Mouse (Mus musculus) spleen, postnatal 36 days (tissue): ENCODE results near the gene Gpc6.

Experiments used
- DNase-seq, 2 experiments: peaks; one replicate each; pipeline ENCODE4 v3.0.0; 2022; ENCODE audit warnings: low spot score in 2 of 2, mixed read lengths in 1 of 2

Gene Gpc6

GRCm38 (mm10) chr14:117796661-117797060 lies 871.5 kb downstream of the Gpc6 start:
- DNase-seq: no peak

GRCm38 (mm10) chr14:117800399-117800798 lies 875.3 kb downstream of the Gpc6 start:
- DNase-seq: no peak

GRCm38 (mm10) chr14:117807846-117808245 lies 882.7 kb downstream of the Gpc6 start:
- DNase-seq: no peak

GRCm38 (mm10) chr14:117808326-117808725 lies 883.2 kb downstream of the Gpc6 start:
- no peak for DNase-seq

GRCm38 (mm10) chr14:117810321-117811270 lies 885.5 kb downstream of the Gpc6 start:
- no peak for DNase-seq

GRCm38 (mm10) chr14:117813473-117813872 lies 888.4 kb downstream of the Gpc6 start:
- DNase-seq: no peak

GRCm38 (mm10) chr14:117816008-117816407 lies 890.9 kb downstream of the Gpc6 start:
- no peak for DNase-seq

- no peak for DNase-seq
These were observed 891.6 kb downstream of the Gpc6 start for GRCm38 (mm10) chr14:117816706-117817105.

- DNase-seq: no peak
These were observed 892.1 kb downstream of the Gpc6 start for GRCm38 (mm10) chr14:117817196-117817595.

GRCm38 (mm10) chr14:117824491-117824890 lies 899.4 kb downstream of the Gpc6 start:
- no peak for DNase-seq

- DNase-seq: no peak
These were observed 901.4 kb downstream of the Gpc6 start for GRCm38 (mm10) chr14:117826294-117827046.

GRCm38 (mm10) chr14:117831267-117831666 lies 906.2 kb downstream of the Gpc6 start:
- DNase-seq: no peak

- no peak for DNase-seq
These were observed 906.6 kb downstream of the Gpc6 start for GRCm38 (mm10) chr14:117831731-117832130.

- no peak for DNase-seq
These were observed 910.4 kb downstream of the Gpc6 start for GRCm38 (mm10) chr14:117835506-117835905.

- no peak for DNase-seq
These were observed 911.9 kb downstream of the Gpc6 start for GRCm38 (mm10) chr14:117837021-117837420.

GRCm38 (mm10) chr14:117837715-117838114 lies 912.6 kb downstream of the Gpc6 start:
- no peak for DNase-seq

GRCm38 (mm10) chr14:117841211-117841610 lies 916.1 kb downstream of the Gpc6 start:
- no peak for DNase-seq

GRCm38 (mm10) chr14:117841797-117842553 lies 916.9 kb downstream of the Gpc6 start:
- no peak for DNase-seq

GRCm38 (mm10) chr14:117849591-117850505 lies 924.7 kb downstream of the Gpc6 start:
- DNase-seq: no peak

GRCm38 (mm10) chr14:117852266-117852665 lies 927.2 kb downstream of the Gpc6 start:
- no peak for DNase-seq

- no peak for DNase-seq
These were observed 927.7 kb downstream of the Gpc6 start for GRCm38 (mm10) chr14:117852842-117853241.
